Mouse (Mus musculus): ENCODE results near the gene Gpt2.

DNA sequence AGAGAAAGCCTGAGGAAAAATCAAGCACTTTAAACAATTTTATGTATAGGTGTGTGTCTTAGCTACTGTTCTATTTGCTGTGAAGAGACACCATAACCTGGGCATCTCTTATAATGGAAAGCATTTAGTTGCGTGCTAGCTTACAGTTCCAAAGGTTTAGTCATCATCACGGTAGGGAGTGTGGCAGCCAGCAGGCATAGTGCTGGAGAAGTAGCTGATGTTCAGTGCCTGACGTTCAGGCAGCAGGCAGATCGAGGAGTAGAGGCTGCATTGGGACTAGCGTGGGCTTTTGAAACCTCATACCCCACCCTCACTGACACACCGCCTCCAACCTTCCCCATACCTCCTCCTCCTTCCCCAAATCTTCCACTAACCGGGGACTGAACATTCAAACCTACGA, 21.6 kb upstream of the Gpt2 start:
- TF ChIP-seq CTCF (IDR thresholded peaks at IDR 0.05; ENCODE audit: low read depth, low read length) (no peak), POLR2A (IDR thresholded peaks at IDR 0.05; ENCODE audit: extremely low read depth, insufficient read depth, low read length) (no peak)

All from liver, adult 2 months (tissue).